Mouse (Mus musculus): ENCODE results near the gene Slc25a17.

The Slc25a17 gene

DNA sequence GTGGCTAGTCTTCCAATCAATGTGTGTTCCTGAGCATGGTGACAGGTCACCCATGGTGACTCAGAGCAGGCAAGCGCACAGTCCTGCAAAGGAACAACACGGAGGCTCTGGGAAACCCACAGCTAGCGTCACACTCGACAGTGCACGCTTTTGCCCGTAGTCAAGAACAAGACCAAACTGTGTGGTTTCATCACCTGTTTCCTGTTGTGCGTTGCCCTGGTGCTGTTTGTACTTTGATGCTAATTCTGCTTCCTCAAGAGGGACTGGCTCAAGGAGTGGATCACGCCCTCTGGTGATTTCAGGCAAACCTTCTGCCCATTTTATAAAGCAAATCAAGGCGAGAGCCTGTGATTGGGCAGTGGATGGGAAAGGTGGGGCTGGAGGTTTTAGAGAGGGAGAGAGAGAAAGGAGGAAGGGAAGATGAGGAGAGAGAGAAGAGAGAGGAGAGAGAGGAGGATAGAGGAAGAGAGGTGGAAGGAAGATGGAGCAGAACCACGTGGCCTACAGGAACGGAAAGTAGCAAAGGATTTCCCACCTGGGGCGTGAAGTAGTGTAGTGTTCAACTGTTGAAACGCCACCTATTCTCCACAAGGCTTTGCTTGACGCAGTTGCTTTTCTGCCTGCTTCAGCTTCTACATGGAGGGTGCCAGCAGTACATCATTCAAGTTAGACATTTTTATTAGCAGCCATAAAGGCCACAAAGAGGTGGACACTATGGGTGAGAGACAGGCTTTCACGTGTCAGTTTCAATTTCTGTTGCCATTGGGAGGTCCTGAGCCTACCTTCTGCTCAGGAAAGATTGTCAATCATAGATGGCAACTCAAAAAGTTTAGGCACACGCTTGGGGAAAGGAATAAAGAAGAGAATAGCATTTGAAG, 59.2 kb downstream of the Slc25a17 start:
- peak; percentile 90 to 95 for DNase-seq (ENCODE audit: low spot score in 2 of 2)

- DNase-seq (ENCODE audit: low spot score in 2 of 2): peak; percentile 32 to 52
These were observed 60.0 kb downstream of the Slc25a17 start for GRCm38 (mm10) chr15:81300520-81301069.

- no peak for DNase-seq (ENCODE audit: low spot score in 2 of 2)
These were observed 61.1 kb downstream of the Slc25a17 start for GRCm38 (mm10) chr15:81299549-81299948.

DNA sequence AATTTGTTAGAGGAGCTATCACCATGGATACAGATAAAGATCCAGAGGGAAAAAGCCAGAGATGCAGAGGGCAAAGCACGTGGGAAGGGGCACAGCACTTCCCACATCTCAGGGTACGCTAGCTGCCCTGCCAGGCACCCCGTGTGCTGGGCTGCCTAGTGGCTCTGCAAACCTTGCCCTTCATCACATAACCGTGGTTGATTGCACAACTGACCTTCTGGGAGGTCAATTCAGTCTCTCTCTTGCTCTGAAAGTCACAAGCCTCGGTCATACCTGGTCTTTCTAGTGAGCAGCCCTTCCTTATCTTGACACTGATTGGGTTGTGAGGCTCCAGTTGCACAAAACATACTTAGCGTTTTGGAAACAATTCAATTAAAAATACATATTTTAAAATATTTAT, 62.4 kb downstream of the Slc25a17 start:
- DNase-seq (ENCODE audit: low spot score in 2 of 2): no peak

DNA sequence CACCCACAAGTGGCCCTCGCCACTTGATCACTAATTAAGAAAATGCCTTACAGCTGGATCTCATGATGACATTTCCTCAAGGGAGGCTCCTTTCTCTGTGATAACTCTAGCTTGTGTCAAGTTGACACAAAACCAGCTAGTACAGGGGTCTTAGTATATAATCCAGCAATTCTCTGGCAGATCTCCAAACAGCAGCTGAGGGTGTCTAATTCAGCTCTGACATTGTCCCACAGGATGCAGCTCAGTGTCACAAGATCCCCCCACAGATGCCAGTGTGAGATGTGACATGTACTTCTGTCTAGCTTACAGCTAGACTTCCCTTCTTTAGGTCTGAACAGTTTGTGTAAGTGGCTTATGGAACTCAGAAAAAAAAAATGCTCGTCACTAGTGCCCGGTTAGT, 63.1 kb downstream of the Slc25a17 start:
- DNase-seq (ENCODE audit: low spot score in 2 of 2): no peak

- no peak for DNase-seq (ENCODE audit: low spot score in 2 of 2)
These were observed 65.7 kb downstream of the Slc25a17 start for GRCm38 (mm10) chr15:81294897-81295296.

DNA sequence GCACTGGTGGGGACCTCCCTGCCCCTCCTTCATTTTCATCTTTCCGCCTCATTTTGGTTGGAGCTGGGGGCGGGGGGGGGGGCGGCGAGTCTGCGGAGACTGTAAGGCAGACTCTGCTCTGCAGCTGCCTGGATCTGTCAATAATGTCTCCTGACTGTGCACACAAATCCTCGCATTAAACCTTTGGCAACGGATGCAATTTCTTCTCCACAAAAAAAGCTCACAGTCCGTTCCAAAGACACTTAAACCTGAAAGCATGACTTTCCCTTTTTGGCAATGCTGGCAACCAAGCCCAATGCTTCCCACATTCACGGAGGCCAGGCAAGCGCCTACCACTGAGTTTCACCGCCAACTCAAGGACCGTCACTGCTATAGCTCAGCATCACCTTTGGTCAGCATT, 66.2 kb downstream of the Slc25a17 start:
- DNase-seq (ENCODE audit: low spot score in 2 of 2): no peak

DNA sequence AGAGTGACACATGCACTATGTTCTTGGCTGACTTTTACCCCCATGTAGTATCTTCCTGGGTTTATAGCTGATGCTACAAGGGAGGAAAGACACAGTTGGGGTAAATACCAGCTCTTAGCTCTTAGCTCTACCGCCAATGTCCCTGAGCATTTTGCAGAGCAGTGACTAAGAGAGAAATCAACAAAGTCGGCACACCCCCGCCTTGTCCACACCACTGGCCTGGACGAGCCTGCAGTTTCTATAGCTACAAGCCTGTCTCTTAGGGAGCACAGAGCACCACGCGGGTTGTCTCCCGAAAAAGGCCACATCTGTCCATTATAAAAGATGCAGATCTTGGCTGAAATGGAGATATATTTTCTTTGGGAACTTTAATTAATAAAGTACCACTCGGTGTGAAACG, 69.9 kb downstream of the Slc25a17 start:
- DNase-seq (ENCODE audit: low spot score in 2 of 2): no peak

DNA sequence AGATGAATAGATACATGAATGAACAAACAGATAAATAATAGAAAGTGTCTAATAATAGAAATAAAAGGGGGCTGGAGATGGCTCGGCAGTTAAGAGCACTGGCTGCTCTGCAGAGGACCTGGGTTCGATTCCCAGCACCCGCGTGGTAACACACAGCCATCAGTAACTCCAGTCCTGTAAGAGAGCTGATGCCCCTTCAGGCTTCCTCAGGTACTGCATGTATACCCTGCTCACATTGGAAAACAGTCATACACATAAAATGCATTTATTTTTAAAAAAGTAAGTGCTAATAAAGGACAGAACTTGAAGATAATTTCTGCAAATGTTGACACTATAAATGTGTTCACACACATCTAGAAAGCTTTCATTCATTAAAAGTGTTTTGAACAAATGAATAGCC, 70.4 kb downstream of the Slc25a17 start:
- DNase-seq (ENCODE audit: low spot score in 2 of 2): no peak

- DNase-seq (ENCODE audit: low spot score in 2 of 2): no peak
These were observed 76.4 kb downstream of the Slc25a17 start for GRCm38 (mm10) chr15:81284121-81284734.

- no peak for DNase-seq (ENCODE audit: low spot score in 2 of 2)
These were observed 81.9 kb downstream of the Slc25a17 start for GRCm38 (mm10) chr15:81278699-81279098.

DNA sequence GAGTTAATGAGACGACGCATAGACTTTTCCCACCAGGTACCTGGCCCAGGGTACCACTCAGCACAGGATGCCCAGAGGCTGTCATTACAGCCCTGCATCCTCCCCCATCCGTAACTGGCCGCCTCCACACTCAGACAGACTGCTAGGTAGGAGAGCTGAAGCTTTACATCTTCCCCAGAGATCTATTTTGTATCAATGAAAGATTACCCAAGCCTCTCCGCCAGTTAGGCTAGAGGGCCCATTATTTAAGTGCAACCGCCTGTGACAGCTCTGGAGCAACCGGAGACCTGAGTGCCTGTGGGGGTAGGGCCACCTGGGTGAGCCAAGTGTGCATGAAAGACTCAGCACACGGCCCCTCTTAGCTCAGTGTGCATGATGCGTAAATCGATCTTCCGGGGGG, 82.7 kb downstream of the Slc25a17 start:
- DNase-seq (ENCODE audit: low spot score in 2 of 2): no peak

GRCm38 (mm10) chr15:81273361-81273760, 87.3 kb downstream of the Slc25a17 start:
- no peak for DNase-seq (ENCODE audit: low spot score in 2 of 2)

- no peak for DNase-seq (ENCODE audit: low spot score in 2 of 2)
These were observed 88.1 kb downstream of the Slc25a17 start for GRCm38 (mm10) chr15:81272305-81273053.

Measured in natural killer cell, adult 2 months (primary cell).